Mouse (Mus musculus): ENCODE data around the gene Pknox2. TPM values are rescaled to one million over a fixed set of nuclear protein-coding genes. Genes with fewer than 3 reads are reported as not detected.

Pknox2 gene
- polyA plus RNA-seq, 1 experiment: 0.72 TPM

GRCm38 (mm10) chr9:37066732-37067472 lies 80.3 kb downstream of the Pknox2 start:
- no peak for TF ChIP-seq CTCF (IDR thresholded peaks at IDR 0.05; ENCODE audit: control insufficient read depth, insufficient read depth, low read length)
- no peak for TF ChIP-seq POLR2A (IDR thresholded peaks at IDR 0.05; ENCODE audit: borderline replicate concordance, control insufficient read depth, low read depth, low read length)
- 71% methylated on average over 8 of the region's 8 CpGs for WGBS

GRCm38 (mm10) chr9:37061627-37062026 lies 85.6 kb downstream of the Pknox2 start:
- TF ChIP-seq POLR2A (IDR thresholded peaks at IDR 0.05; ENCODE audit: borderline replicate concordance, control insufficient read depth, low read depth, low read length): no peak
- no peak for TF ChIP-seq CTCF (IDR thresholded peaks at IDR 0.05; ENCODE audit: control insufficient read depth, insufficient read depth, low read length)
- H3K4me1 ChIP-seq (ENCODE audit: control insufficient read depth, insufficient read depth, low read length): no peaks in the 10 kb centered on the region
- WGBS: 42% methylated on average over 2 of the region's 2 CpGs
- H3K27ac ChIP-seq (ENCODE audit: control insufficient read depth, insufficient read depth, low read depth, low read length, poor library complexity): no peak overlapping the region
- no peak overlapping the region for H3K4me3 ChIP-seq (replicated peaks; ENCODE audit: control insufficient read depth, low read depth, low read length)

More at GRCm38 (mm10) chr9:37066732-37067472, 80.3 kb downstream of the Pknox2 start:
- Histone ChIP-seq H3K4me1 (ENCODE audit: control insufficient read depth, insufficient read depth, low read length) (no peaks in the 10 kb centered on the region), H3K27ac (ENCODE audit: control insufficient read depth, insufficient read depth, low read depth, low read length, poor library complexity) (no peak overlapping the region), H3K4me3 (replicated peaks; ENCODE audit: control insufficient read depth, low read depth, low read length) (no peak overlapping the region)

GRCm38 (mm10) chr9:37054703-37055102 lies 92.5 kb downstream of the Pknox2 start:
- 71% methylated on average over 5 of the region's 5 CpGs for WGBS
- TF ChIP-seq POLR2A (IDR thresholded peaks at IDR 0.05; ENCODE audit: borderline replicate concordance, control insufficient read depth, low read depth, low read length) (no peak), CTCF (IDR thresholded peaks at IDR 0.05; ENCODE audit: control insufficient read depth, insufficient read depth, low read length) (no peak)
- H3K27ac ChIP-seq (ENCODE audit: control insufficient read depth, insufficient read depth, low read depth, low read length, poor library complexity): no peak overlapping the region
- H3K4me3 ChIP-seq (replicated peaks; ENCODE audit: control insufficient read depth, low read depth, low read length): no peak overlapping the region
- H3K4me1 ChIP-seq (ENCODE audit: control insufficient read depth, insufficient read depth, low read length): no peaks in the 10 kb centered on the region

GRCm38 (mm10) chr9:37053601-37054512 lies 93.3 kb downstream of the Pknox2 start:
- TF ChIP-seq POLR2A (IDR thresholded peaks at IDR 0.05; ENCODE audit: borderline replicate concordance, control insufficient read depth, low read depth, low read length): no peak
- no peak for TF ChIP-seq CTCF (IDR thresholded peaks at IDR 0.05; ENCODE audit: control insufficient read depth, insufficient read depth, low read length)
- Histone ChIP-seq H3K4me1 (ENCODE audit: control insufficient read depth, insufficient read depth, low read length) (no peaks in the 10 kb centered on the region), H3K27ac (ENCODE audit: control insufficient read depth, insufficient read depth, low read depth, low read length, poor library complexity) (no peak overlapping the region), H3K4me3 (replicated peaks; ENCODE audit: control insufficient read depth, low read depth, low read length) (no peak overlapping the region)
- WGBS: 40% methylated on average over 21 of the region's 21 CpGs

GRCm38 (mm10) chr9:37053041-37053440 lies 94.2 kb downstream of the Pknox2 start:
- 54% methylated on average over 6 of the region's 6 CpGs for WGBS

GRCm38 (mm10) chr9:37051669-37052068 lies 95.5 kb downstream of the Pknox2 start:
- Histone ChIP-seq H3K4me3 (replicated peaks; ENCODE audit: control insufficient read depth, low read depth, low read length) (no peak overlapping the region), H3K27ac (ENCODE audit: control insufficient read depth, insufficient read depth, low read depth, low read length, poor library complexity) (no peak overlapping the region), H3K4me1 (ENCODE audit: control insufficient read depth, insufficient read depth, low read length) (no peaks in the 10 kb centered on the region)
- no peak for TF ChIP-seq POLR2A (IDR thresholded peaks at IDR 0.05; ENCODE audit: borderline replicate concordance, control insufficient read depth, low read depth, low read length)
- TF ChIP-seq CTCF (IDR thresholded peaks at IDR 0.05; ENCODE audit: control insufficient read depth, insufficient read depth, low read length): no peak
- 83% methylated on average over 4 of the region's 4 CpGs for WGBS

More at GRCm38 (mm10) chr9:37053041-37053440, 94.2 kb downstream of the Pknox2 start:
- Histone ChIP-seq H3K4me1 (ENCODE audit: control insufficient read depth, insufficient read depth, low read length) (no peaks in the 10 kb centered on the region), H3K4me3 (replicated peaks; ENCODE audit: control insufficient read depth, low read depth, low read length) (no peak overlapping the region), H3K27ac (ENCODE audit: control insufficient read depth, insufficient read depth, low read depth, low read length, poor library complexity) (no peak overlapping the region)
- no peak for TF ChIP-seq POLR2A (IDR thresholded peaks at IDR 0.05; ENCODE audit: borderline replicate concordance, control insufficient read depth, low read depth, low read length)
- TF ChIP-seq CTCF (IDR thresholded peaks at IDR 0.05; ENCODE audit: control insufficient read depth, insufficient read depth, low read length): no peak

- no peaks in the 10 kb centered on the region for H3K4me1 ChIP-seq (ENCODE audit: control insufficient read depth, insufficient read depth, low read length)
- no peak for TF ChIP-seq POLR2A (IDR thresholded peaks at IDR 0.05; ENCODE audit: borderline replicate concordance, control insufficient read depth, low read depth, low read length)
- no peak for TF ChIP-seq CTCF (IDR thresholded peaks at IDR 0.05; ENCODE audit: control insufficient read depth, insufficient read depth, low read length)
- H3K4me3 ChIP-seq (replicated peaks; ENCODE audit: control insufficient read depth, low read depth, low read length): no peak overlapping the region
- whole genome bisulfite sequencing: 57% methylated on average over 5 of the region's 5 CpGs
- H3K27ac ChIP-seq (ENCODE audit: control insufficient read depth, insufficient read depth, low read depth, low read length, poor library complexity): no peak overlapping the region
Observed at GRCm38 (mm10) chr9:37047490-37047889, 99.7 kb downstream of the Pknox2 start.

GRCm38 (mm10) chr9:37045875-37046274 lies 101.3 kb downstream of the Pknox2 start:
- no peak for TF ChIP-seq CTCF (IDR thresholded peaks at IDR 0.05; ENCODE audit: control insufficient read depth, insufficient read depth, low read length)
- no peak for TF ChIP-seq POLR2A (IDR thresholded peaks at IDR 0.05; ENCODE audit: borderline replicate concordance, control insufficient read depth, low read depth, low read length)
- H3K4me1 ChIP-seq (ENCODE audit: control insufficient read depth, insufficient read depth, low read length): no peaks in the 10 kb centered on the region
- H3K27ac ChIP-seq (ENCODE audit: control insufficient read depth, insufficient read depth, low read depth, low read length, poor library complexity): no peak overlapping the region
- WGBS: 73% methylated on average over 1 of the region's 1 CpGs
- no peak overlapping the region for H3K4me3 ChIP-seq (replicated peaks; ENCODE audit: control insufficient read depth, low read depth, low read length)

All from bone marrow, adult 2 months (tissue).